Mouse (Mus musculus) left cerebral cortex, postnatal 14 days (tissue): ENCODE measurements around the gene Lypd1. TPM values are rescaled to one million over a fixed set of nuclear protein-coding genes. Genes with fewer than 3 reads are reported as not detected.

Experiments
- DNase-seq, 2 experiments: peaks; one replicate each; pipeline ENCODE4 v3.0.0; 2021 to 2022; ENCODE audit warnings: low spot score in 2 of 2, mixed read lengths in 1 of 2
- intact Hi-C: fragments of 180-260 bp; cut with DNase I; formaldehyde crosslinking; loops from one replicate; pipeline ENCODE4 v1.15.1; 2025
- total RNA-seq, 2 experiments: library from RNA; stranded (reverse); gene quantifications; 2 replicates each; pipeline ENCODE4 v1.2.3; 2021

Gene Lypd1
- total RNA-seq, 2 experiments from 2014 or later, result 140 to 144 TPM

DNA sequence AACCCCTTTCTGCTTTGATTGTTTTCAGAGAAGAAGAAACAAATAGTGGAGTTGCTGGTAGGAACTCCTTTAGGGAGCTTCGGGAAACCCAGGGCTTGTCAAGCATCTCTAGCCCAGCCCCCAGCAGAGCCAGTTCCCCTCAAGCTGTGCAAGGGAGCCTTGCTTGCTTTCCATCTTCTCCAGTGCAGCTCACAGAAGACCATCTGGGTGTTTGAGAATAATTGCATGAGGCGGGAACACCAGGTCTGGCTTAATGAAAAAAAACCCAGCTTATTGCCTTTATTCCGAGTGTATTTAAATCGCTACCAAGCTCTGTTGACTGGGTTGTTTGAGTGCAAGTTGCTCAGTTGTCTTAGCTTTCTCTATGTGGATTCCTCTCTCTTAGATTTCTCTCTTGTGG, 89.3 kb downstream of the Lypd1 start:
- DNase-seq, result peak in 1 of 2 experiments; percentile 13
- intact Hi-C loops, result no loop called here

DNA sequence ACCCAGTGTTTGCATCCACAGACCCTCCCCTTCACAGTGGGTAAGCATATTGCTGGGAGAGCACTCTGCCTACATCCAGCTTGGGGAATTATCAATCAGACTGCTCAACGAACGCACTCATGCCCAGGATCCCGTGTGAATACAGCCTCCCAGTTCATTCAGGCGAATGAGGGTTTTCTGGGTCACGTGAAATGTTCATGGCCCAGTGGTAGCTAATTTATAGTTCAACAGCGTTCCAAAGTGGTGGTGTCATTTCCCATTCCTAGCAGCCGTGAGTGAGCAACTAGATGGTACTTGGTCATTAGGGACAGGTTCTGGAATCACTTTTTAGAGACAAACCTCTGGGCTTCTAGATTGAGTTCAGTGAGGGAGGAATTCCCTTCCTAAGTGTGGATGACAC, 91.8 kb downstream of the Lypd1 start:
- DNase-seq, result no peak
- intact Hi-C loops, result no loop called here

Other genes starting within 250 kb of the Lypd1 start
- gene Gpr39, start 236.1 kb downstream of the Lypd1 start, total RNA-seq, result under 1 TPM; 0.53 to 0.59 TPM